Mouse (Mus musculus) intestine, embryonic 15.5 days (tissue): ENCODE data around the gene Igdcc3. TPM values are rescaled to one million over a fixed set of nuclear protein-coding genes. Genes with fewer than 3 reads are reported as not detected.

Source experiments
- ATAC-seq: fragments of 200-750 bp; cut with Nextera tagmentation; 2 replicates; pipeline ENCODE4 v1.8.0; 2017; ENCODE audit warnings: moderate TSS enrichment, moderate library complexity
- H3K27ac ChIP-seq: fragments of 300-500 bp; sonication (generic); 2 replicates; pipeline ENCODE4 v1.5.1; 2015; ENCODE audit warnings: mild to moderate bottlenecking, inconsistent platforms
- H3K27me3 ChIP-seq: fragments of 300-500 bp; sonication (generic); replicated peaks from 2 replicates; pipeline ENCODE4 v1.6.1; 2015; ENCODE audit warnings: inconsistent platforms
- H3K36me3 ChIP-seq: fragments of 300-500 bp; sonication (generic); 2 replicates; pipeline ENCODE4 v1.6.1; 2015; ENCODE audit warnings: inconsistent platforms
- H3K4me1 ChIP-seq: fragments of 300-500 bp; sonication (generic); replicated peaks from 2 replicates; pipeline ENCODE4 v1.6.1; 2015; ENCODE audit warnings: inconsistent platforms
- H3K4me2 ChIP-seq: fragments of 300-500 bp; sonication (generic); replicated peaks from 2 replicates; pipeline ENCODE4 v1.6.1; 2015; ENCODE audit warnings: mild to moderate bottlenecking, inconsistent platforms
- H3K4me3 ChIP-seq: fragments of 300-500 bp; sonication (generic); replicated peaks from 2 replicates; pipeline ENCODE4 v1.5.1; 2015; ENCODE audit warnings: inconsistent platforms
- H3K9ac ChIP-seq: fragments of 300-500 bp; sonication (generic); 2 replicates; pipeline ENCODE4 v1.6.1; 2015; ENCODE audit warnings: inconsistent platforms
- H3K9me3 ChIP-seq: fragments of 300-500 bp; sonication (generic); 2 replicates; pipeline ENCODE4 v1.6.1; 2016; ENCODE audit warnings: inconsistent platforms
- WGBS: fragments of 180-500 bp; shearing (Covaris S2); methylation state at CpG from one replicate; pipeline ENCODE4 v1.1.7; 2015; 5-methylcytosine and 5-hydroxymethylcytosine counted together
- polyA plus RNA-seq: library from polyadenylated mRNA; unstranded; fragments of >200 nt; fragmentation: Nextera tagmentation; extraction: Ambion mirVana; gene quantifications from 2 replicates; pipeline ENCODE4 v1.2.1, GENCODE M21; 2015

Igdcc3 gene
- polyA plus RNA-seq, 1 experiment from 2014 or later, result 0.99 TPM

DNA sequence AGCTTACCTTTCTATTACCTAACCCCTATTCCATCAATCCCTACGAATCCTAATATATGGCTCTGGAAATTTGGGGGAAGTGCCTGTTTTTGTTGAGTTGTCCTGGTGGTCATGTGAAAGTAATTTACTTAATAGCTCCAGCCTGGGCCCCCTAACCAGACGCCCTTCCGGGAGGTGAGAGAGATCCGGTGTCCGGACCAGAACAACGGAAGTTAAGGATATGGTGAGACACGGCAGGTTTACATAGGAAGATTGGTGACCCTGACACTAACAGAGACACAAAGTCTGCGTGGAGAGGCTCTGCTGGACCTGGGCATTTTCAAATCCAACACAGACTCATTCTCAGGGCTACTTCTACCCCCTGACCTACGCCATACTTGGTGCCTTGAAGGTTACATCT lies 25.4 kb downstream of the Igdcc3 start:
- no peak overlapping the region for H3K9ac ChIP-seq
- H3K9me3 ChIP-seq, result no peaks in the 10 kb centered on the region
- 47% methylated on average over 9 of the region's 9 CpGs for WGBS
- H3K4me1 ChIP-seq, result peaks cover 14% of the 10 kb centered on the region
- H3K36me3 ChIP-seq, result no peaks in the 10 kb centered on the region
- ATAC-seq, result no peak
- no peak overlapping the region for H3K4me2 ChIP-seq
- no peak overlapping the region for H3K4me3 ChIP-seq
- peaks cover 17% of the 10 kb centered on the region for H3K27me3 ChIP-seq
- no peak overlapping the region for H3K27ac ChIP-seq

DNA sequence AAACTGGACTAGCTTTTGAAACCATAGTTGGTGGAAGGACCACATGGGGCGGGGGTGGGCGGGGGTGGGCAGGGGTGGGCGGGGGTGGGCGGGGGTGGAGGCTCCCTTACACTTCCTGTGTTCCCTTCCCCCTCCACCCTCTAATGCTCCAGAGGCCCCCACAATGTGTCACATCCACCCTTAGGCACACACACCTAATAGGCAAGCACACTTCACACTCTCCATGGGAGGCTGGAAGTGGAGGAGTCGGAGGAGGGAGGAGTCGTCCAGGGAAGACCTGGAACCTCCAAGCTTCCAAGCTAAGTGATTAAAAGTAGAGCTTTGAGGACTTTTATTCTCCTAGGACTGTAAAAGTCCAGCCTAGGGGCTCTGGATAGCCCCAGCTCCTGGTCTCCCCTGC lies 27.5 kb downstream of the Igdcc3 start:
- WGBS, result 50% methylated on average over 6 of the region's 6 CpGs
- no peak overlapping the region for H3K27ac ChIP-seq
- ATAC-seq, result no peak
- H3K27me3 ChIP-seq, result no peaks in the 10 kb centered on the region
- H3K4me3 ChIP-seq, result no peak overlapping the region
- H3K4me1 ChIP-seq, result 0 out of 2 replicates have a peak, but pooled peaks cover 5% of the 10 kb centered on the region
- H3K36me3 ChIP-seq, result no peaks in the 10 kb centered on the region
- no peaks in the 10 kb centered on the region for H3K9me3 ChIP-seq
- no peak overlapping the region for H3K4me2 ChIP-seq
- H3K9ac ChIP-seq, result no peak overlapping the region

DNA sequence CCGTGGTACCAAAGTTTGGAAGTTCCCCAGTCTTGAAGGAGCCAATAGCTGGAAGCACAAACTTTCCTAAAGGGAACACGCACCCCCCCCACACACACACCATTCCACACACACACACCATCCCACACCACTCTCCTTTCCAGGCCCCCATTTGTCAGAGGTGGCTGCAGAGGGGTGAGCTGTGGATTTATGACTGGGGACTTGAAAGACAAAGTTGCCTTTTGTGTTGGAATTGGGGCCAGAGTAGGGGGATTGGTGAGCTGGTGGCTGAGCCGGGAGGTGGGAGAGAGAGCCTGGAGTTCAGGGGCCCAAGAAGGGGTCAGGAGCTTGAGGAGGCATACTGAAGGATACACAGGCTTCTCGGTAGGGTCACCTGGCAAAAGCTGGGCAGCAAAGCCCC lies 28.0 kb downstream of the Igdcc3 start:
- no peaks in the 10 kb centered on the region for H3K27me3 ChIP-seq
- H3K36me3 ChIP-seq, result no peaks in the 10 kb centered on the region
- ATAC-seq, result no peak
- H3K9me3 ChIP-seq, result no peaks in the 10 kb centered on the region
- WGBS, result 34% methylated on average over 4 of the region's 4 CpGs
- no peak overlapping the region for H3K4me3 ChIP-seq
- no peak overlapping the region for H3K4me2 ChIP-seq
- H3K4me1 ChIP-seq, result 0 out of 2 replicates have a peak, but pooled peaks cover 5% of the 10 kb centered on the region
- H3K27ac ChIP-seq, result no peak overlapping the region
- no peak overlapping the region for H3K9ac ChIP-seq

DNA sequence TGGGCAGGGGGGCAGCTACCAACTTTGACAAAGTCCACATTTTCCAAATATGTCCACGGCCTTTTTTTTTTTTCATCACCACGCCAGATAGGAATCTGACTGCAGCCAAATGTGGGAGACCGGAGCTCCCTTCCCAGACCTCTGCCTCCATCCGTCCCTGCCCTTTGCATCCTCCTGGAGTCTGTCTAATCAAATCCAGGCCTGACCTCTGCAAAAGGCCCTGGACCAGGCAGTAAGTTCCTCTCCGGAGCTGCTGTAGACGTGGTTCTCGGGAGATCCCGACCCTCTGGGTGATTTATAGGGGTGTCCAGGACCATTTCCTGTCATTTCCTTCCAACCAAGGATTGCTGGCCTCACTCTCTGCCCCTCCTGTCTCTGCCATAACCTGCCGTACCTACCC lies 31.7 kb downstream of the Igdcc3 start:
- 45% methylated on average over 9 of the region's 9 CpGs for WGBS
- Histone ChIP-seq H3K4me2 (no peak overlapping the region), H3K27me3 (no peaks in the 10 kb centered on the region)

DNA sequence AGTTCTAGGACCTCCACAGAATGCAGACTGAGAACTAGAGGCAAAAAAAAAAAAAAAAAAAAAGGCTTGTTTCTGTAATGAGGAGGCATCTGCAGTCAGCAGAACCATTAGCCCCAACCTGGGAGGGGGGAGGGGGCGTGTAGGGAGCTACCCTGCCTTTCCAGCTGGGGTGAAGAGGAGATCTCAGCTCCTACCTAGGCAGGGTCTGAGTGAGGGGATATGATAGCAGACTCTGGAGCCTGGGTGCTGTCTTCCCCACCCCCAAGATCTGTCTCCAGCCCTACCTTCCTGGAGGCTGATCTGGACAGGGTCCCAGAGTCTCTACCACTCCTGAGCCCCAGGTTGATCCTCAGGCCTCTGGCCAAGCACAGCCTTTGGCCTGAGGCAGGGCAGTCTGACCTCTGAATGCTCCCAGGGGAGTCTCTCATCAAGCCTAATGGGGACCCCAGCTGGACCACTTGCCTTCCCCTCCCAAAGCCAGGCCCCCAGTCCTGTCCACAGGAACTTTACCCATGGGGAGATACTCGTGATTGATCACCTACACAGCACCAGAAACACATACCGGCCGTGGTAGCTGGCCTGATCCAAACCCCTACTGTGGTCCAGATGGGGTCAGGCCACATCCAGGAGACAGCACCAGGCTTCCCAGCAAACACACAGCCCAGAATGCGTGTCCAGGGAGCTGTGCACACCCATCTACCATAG lies 34.4 kb downstream of the Igdcc3 start:
- no peak overlapping the region for H3K9ac ChIP-seq
- no peak for ATAC-seq
- H3K4me3 ChIP-seq, result no peak overlapping the region
- no peak overlapping the region for H3K4me2 ChIP-seq
- H3K27me3 ChIP-seq, result no peaks in the 10 kb centered on the region
- no peaks in the 10 kb centered on the region for H3K9me3 ChIP-seq
- no peak overlapping the region for H3K27ac ChIP-seq
- no peaks in the 10 kb centered on the region for H3K36me3 ChIP-seq
- 50% methylated on average over 5 of the region's 5 CpGs for WGBS
- H3K4me1 ChIP-seq, result peaks cover 21% of the 10 kb centered on the region

More for the DNA sequence above, 31.7 kb downstream of the Igdcc3 start:
- no peak for ATAC-seq
- Histone ChIP-seq H3K4me3 (no peak overlapping the region), H3K9me3 (no peaks in the 10 kb centered on the region), H3K36me3 (no peaks in the 10 kb centered on the region), H3K9ac (no peak overlapping the region), H3K27ac (no peak overlapping the region), H3K4me1 (peaks cover 2% of the 10 kb centered on the region)

DNA sequence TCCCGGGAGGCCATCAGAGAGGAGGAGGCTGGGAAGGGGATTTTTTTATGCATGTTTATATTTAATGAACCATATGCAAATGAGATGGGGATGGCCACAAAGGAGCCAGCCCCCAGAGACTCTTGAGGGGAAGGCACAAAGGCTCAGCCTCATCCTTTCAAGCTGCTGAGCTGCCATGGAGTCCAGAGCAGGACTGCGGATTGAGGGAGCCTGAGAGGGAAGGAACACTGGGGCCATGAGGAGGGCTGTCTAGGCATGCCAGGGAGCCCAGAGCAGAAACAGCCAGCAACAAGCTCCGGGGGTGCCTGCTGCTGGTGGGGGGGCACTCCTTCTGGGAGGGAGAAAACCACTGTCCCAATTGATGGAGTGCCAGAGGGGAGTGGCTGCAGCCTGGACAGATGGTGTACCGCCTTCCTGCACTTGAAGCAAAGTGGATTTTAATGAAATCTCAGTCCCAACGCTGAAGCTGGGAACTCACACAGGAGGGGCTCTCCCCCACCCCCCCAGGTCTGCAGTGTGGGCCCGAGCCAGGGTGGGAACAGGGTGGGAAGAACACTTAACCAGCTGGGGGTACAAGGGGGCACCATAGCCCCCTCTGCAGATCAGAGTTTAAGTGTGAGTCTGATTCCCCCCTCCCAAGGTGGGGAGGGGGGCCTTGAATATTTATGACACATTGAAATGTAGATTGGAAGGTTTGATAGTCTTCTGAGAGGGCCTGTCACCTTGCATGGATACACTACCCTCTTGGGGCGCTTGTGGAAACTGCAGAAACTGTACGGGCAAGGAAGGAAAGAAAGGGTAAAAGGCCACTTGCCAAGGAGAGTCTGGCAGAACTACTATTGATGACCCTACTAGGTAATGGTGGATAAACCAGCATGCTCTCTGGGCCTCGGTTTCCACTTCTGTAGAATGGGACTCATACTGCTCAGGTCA lies 35.2 kb downstream of the Igdcc3 start:
- Histone ChIP-seq H3K27me3 (no peaks in the 10 kb centered on the region), H3K27ac (no peak overlapping the region)
- WGBS, result 43% methylated on average over 9 of the region's 9 CpGs

DNA sequence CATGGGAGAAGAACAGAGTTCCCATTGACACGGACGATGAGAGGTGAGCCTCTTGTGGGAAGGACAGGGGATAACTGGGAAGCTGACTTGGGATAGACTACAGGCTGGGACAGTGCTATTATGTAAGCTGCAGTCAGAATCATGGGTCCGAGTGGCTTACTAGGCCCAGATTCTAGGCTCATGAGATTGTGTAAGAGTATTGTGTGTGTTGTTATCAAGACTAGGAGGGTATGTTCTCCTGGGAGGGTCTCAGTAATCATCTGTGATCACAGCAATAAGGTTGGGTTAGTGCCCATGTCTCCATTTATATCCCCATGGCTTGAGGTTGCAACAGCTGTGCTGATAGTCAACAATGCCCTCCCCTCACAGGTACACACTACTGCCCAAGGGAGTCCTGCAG lies 36.5 kb downstream of the Igdcc3 start:
- WGBS, result 78% methylated on average over 3 of the region's 3 CpGs
- peaks cover 22% of the 10 kb centered on the region for H3K4me1 ChIP-seq
- no peak overlapping the region for H3K4me2 ChIP-seq
- no peak overlapping the region for H3K9ac ChIP-seq
- H3K27ac ChIP-seq, result no peak overlapping the region
- H3K36me3 ChIP-seq, result no peaks in the 10 kb centered on the region
- ATAC-seq, result no peak
- H3K27me3 ChIP-seq, result no peaks in the 10 kb centered on the region
- no peaks in the 10 kb centered on the region for H3K9me3 ChIP-seq
- no peak overlapping the region for H3K4me3 ChIP-seq

More for the DNA sequence above, 35.2 kb downstream of the Igdcc3 start:
- Histone ChIP-seq H3K4me2 (no peak overlapping the region), H3K4me1 (peaks cover 22% of the 10 kb centered on the region), H3K9ac (no peak overlapping the region), H3K4me3 (no peak overlapping the region), H3K36me3 (no peaks in the 10 kb centered on the region), H3K9me3 (no peaks in the 10 kb centered on the region)
- ATAC-seq, result no peak

DNA sequence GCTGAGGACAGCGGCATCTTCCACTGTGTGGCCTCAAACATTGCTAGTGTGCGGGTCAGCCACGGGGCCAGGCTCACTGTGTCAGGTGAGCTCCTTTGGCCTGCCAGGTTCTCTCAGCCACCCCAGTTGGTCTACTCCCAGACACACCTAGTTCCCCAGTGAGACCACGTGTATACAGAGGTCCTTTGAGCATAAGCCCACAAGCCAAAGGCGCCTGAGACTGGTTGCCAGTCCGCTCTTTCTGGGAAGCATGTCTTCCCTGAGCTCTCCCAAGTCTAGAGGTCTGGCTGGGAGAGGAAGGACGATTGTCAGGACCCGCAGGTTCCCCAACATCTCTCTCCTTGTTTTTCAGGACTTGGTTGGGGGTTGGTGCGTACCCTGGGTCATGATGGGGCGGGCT lies 36.9 kb downstream of the Igdcc3 start:
- Histone ChIP-seq H3K27me3 (no peaks in the 10 kb centered on the region), H3K4me3 (no peak overlapping the region), H3K36me3 (no peaks in the 10 kb centered on the region), H3K9me3 (no peaks in the 10 kb centered on the region), H3K9ac (no peak overlapping the region), H3K4me1 (peaks cover 22% of the 10 kb centered on the region), H3K4me2 (no peak overlapping the region), H3K27ac (no peak overlapping the region)
- 74% methylated on average over 10 of the region's 10 CpGs for WGBS
- ATAC-seq, result no peak

DNA sequence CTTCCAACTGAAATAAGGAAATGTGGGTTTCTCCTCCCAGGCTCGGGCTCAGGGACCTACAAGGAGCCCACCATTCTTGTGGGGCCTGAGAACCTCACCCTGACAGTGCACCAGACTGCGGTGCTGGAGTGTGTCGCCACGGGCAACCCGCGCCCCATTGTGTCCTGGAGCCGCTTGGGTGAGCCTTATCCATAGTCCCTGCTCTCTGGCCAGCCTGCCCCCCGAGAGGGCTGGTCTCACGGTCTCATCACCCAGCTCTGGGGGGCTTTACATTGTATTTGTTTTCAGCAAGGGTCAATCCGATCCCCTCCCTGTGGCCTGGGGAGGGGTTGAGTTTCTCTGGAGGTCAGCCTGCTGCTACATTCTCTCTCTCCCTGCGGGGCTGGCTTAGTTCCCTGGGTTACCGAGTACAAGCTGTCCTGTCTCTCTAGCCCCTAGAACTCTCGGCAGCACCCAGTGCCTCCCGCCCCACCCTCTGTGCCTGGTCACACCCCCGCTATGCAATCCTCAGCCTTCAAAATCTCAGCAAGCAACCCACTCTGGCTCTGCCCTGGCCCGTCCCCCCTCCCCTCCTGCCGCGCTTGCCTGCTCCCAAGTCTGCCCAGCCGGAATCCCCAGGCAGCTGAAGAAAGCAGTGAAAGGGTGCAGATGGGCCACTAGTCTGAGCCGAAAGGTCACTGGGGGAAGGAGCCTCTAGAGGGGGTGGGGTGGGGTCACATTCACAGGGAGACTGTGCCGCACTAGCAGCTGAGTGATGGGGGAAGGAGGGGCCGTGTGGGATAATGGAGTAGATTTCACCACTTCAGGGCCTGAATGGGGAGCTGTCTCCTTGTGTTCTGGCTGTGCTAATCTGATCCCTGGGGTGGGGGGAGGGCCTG lies 37.6 kb downstream of the Igdcc3 start:
- H3K36me3 ChIP-seq, result no peaks in the 10 kb centered on the region
- ATAC-seq, result peak; percentile 50
- H3K4me2 ChIP-seq, result peak overlapping the region; percentile 46
- peaks cover 22% of the 10 kb centered on the region for H3K4me1 ChIP-seq
- H3K9ac ChIP-seq, result 0 out of 2 replicates have a peak overlapping the region, but pooled peaks have one; percentile 3
- no peaks in the 10 kb centered on the region for H3K9me3 ChIP-seq
- H3K27ac ChIP-seq, result 0 out of 2 replicates have a peak overlapping the region, but pooled peaks have one; percentile 18
- WGBS, result 19% methylated on average over 22 of the region's 22 CpGs
- H3K4me3 ChIP-seq, result no peak overlapping the region
- H3K27me3 ChIP-seq, result no peaks in the 10 kb centered on the region

DNA sequence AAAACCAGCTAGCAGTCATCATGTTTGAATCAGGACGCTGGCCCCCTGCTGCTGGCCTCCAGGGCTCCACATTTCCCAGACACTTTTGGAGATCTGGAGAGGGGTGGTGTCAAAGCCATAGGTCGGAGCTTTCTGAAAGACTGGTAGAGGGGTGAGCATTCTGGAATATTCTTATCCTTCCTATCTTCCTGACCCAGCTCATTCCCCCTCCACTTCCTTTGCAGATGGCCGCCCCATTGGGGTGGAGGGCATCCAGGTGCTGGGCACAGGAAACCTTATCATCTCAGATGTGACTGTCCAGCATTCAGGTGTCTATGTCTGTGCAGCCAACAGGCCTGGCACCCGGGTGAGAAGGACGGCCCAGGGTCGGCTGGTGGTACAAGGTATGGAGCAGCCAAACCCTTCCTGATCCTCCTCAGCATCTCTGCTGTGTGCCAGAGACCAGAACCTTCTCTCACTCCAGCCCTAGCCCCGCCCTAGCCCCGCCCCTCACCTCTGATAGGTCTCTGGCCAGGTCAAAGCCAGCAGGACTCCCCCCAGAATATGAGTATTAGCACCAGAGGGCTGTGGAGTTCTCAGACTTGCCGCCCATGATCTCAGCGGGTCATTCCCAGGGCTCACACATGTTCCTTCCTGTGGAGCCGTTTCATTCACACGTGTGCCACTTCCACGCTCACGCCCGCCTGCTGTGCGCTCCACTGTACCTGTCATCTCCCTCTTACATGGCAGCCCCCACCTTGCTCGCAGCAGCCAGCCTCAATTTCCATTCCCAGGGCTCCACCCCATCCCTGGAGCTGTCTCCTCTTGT lies 39.0 kb downstream of the Igdcc3 start:
- H3K27me3 ChIP-seq, result no peaks in the 10 kb centered on the region
- 0 out of 2 replicates have a peak overlapping the region, but pooled peaks have one; percentile 14 for H3K4me2 ChIP-seq
- ATAC-seq, result no peak; the same call in 1 of the 2 replicates
- no peak overlapping the region for H3K4me3 ChIP-seq
- no peaks in the 10 kb centered on the region for H3K9me3 ChIP-seq
- H3K27ac ChIP-seq, result no peak overlapping the region
- WGBS, result 40% methylated on average over 17 of the region's 17 CpGs
- H3K4me1 ChIP-seq, result peaks cover 22% of the 10 kb centered on the region
- no peaks in the 10 kb centered on the region for H3K36me3 ChIP-seq
- no peak overlapping the region for H3K9ac ChIP-seq

DNA sequence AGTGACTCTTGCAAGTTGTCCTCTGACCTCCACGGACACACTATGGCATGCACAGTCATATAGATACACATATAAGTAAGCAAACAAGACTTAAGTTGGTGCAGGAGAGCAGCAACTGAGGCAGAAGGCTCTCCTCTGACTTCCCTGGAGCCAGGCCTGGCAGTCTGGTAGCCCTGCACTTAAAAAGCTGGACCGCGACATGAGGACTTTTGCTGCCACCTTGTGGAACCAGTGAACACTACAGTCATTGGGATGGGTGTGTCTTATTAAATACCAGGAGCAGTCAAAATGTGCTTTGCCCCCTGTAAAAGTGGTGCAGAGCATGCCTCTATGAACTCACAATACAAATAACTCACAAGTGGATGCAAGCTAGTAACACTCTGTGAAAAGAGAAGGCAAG lies 47.6 kb downstream of the Igdcc3 start:
- no peaks in the 10 kb centered on the region for H3K9me3 ChIP-seq
- no peaks in the 10 kb centered on the region for H3K36me3 ChIP-seq
- no peak overlapping the region for H3K4me2 ChIP-seq
- H3K27me3 ChIP-seq, result no peaks in the 10 kb centered on the region
- H3K4me1 ChIP-seq, result peaks cover 13% of the 10 kb centered on the region
- H3K27ac ChIP-seq, result no peak overlapping the region
- peak; percentile 36; the same call in 1 of the 2 replicates for ATAC-seq
- no peak overlapping the region for H3K4me3 ChIP-seq
- 5% methylated on average over 3 of the region's 3 CpGs for WGBS
- no peak overlapping the region for H3K9ac ChIP-seq
